Mouse (Mus musculus) right cerebral cortex, postnatal 10 days (tissue): Measurements from ENCODE around the gene Hoxd9.

Experiments used
- DNase-seq, 2 experiments: peaks; one replicate each; pipeline ENCODE4 v3.0.0; 2021; ENCODE audit warnings: low spot score in 2 of 2

Gene Hoxd9

DNA sequence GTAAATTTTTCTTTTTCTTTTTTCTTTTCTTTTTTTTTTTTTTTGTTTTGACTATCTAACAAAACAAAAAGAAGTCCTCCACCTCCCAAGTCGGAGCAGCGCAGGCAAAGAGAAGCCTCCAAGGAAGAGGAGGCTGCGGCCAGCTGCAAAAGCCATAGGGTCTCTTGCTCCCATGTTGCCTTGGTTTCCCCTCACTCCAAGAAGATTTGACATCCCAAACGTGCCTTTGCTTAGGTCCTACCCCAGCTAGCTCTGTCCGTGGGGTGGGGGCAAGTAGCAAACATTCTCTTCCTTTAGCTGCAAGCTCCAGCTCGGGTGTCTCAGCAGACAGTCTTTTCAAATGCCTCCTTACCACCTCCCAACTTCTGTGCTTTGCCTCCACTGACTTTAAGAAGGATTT lies 36.2 kb downstream of the Hoxd9 start:
- no peak for DNase-seq

DNA sequence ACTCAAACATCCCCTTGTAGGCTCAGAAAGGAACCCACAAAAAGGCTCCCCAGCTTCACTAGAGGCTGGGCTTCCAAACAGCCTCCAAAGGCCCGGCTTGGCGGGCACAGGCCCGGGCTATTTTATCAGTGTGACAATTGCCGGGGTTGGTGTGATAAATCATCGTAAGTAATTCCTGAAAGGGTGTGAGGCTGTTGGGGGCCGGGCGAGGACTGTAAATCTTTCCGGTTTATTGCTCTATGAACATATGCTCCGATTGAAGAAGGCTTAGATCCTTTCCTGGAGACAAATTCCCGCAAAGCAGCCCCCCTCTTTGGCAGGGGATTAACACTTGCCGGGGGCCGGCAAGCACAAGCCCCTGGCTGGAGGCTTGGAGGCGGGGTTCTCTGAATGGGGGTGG lies 36.9 kb downstream of the Hoxd9 start:
- no peak for DNase-seq

DNA sequence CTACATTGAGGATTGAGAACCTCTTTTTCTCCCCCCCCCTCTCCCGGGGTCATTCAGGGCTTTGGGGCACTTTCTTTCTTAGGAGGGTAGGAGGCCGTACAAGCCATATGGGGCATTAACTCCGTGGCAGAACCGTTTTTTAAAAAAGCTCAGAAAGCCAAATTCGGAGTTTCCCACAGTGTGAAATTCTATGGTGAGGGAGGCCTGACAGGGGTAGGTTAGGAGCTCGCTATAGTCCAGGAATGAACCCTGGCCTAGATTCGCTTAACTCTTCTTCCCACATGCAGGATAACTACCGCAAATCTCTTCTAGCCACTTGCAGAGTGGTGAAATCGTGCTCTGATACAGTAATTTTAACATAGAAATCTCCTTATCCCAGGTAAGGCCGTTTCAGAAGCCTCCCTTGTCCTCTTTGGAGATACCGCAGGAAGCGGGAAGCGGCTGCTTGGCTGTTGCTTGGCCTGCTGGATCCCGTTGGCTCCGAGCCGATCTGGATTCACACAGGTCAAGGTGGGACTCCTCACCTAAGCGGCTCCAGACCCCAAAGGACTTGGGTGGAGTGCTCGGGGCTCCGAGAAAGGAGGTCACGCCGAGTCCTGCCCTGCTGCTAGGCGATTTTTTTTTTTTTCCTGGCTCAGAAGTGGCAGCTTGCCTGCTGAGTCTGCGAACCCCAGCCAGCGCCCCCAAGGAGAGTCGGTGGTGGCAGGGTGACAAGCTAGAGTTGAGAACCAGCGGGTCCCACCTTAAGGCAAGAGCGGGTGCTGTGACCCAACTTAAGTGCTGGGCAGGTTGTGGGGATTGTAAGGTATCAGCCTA lies 37.7 kb downstream of the Hoxd9 start:
- no peak for DNase-seq

DNA sequence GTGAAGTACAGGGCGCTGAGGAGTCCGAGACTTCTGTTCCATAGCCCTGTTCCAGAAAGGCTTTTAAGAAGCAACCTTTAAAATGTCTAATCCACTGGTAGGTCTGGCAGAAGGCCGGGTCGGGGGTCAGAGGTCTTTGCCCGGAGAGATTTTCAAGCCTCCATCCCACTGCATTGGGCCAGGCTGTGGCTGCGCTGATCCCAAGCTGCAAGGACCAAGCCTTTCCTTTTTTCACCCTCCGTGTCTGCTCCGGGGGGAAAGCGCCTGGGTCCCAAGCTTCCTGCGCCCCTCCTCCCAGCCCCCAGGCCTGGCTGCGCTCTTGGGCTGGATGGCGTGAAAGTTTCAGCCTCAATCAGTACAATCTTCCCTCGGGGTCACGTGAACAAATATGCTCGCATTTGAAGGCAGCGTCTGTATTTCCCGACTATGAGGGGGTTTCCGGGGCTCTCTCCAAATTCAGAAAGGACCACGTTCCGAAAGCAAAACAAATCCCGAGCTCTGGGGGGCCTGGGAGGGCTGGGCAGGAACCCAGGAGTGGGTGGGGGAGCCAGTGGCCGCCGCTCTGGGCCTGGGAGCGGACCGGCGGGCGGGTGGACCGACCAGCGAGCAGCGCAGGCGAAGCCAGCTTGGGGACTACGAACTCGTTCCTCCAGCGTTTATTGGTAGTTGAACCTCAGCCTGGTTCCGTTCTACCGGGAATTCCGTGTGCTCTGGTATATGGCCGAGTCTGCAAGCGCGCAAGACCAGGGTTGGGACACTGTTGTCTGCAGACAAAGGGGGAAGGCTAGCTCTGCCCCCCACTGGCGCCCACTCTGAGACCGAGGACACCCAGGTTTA lies 38.5 kb downstream of the Hoxd9 start:
- DNase-seq: no peak

DNA sequence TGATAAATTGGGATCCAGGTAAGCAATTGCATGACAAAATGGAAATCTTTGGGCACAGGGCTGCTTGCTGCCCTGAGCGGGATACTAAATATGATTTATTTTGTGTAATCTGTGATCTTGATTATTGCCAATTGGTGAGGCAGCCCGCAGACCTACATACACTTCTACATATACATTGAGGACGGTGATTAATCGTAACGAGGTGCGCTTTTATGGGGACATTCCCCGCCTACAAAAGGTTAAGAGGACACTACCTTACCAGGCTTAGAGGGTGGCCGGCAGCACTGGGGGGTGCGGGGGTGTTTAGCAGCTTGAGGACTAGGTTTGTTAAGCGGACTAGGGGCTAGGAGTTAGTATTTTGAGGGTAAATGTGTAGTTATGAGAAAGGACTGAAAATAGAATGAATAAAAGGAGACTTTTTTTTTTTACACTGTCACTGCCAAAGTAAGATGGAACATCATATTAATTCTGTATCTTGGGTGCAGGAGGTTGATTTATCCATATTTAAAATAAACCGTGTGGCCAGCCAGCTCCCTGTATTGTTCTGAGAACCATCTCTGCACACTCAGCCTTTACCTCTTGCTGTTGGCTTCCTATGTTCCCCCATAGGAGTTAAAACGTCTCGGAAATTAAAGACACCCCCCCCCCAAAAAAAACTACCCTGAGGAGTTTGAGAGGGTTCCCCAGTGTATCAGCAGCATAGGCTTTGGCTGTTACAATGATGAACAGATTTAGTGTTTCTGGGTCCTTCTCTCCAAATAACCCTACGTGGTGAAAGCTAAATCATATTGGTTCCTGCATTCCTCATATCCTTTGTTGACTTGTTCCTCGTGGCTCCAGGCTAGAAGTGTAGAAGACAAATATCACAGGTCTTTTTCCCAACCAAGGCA lies 39.4 kb downstream of the Hoxd9 start:
- DNase-seq: no peak

DNA sequence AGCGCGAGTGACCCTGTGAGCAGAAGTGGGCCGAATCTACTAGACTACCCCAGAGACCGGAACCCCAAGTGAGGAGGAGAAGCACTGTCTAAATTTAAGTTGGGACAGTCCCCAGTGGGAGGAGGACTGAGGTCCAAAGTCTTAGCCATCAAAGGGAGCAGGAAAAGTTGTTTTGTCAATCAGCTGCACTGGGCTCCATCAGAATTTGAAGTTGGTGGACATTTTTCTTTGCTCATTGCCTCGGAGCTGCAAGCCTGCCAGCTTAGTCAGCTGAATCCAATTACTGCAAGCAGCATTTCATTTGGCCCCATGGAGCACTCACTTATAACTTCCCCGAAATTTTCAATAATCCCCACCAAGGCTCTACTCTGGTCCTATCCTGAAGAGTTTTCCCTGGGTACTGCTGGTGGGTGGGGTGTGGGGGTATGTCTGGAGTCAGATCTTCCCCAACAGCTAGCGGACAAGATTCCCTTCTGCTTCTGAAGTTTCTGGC lies 40.1 kb downstream of the Hoxd9 start:
- no peak for DNase-seq

DNA sequence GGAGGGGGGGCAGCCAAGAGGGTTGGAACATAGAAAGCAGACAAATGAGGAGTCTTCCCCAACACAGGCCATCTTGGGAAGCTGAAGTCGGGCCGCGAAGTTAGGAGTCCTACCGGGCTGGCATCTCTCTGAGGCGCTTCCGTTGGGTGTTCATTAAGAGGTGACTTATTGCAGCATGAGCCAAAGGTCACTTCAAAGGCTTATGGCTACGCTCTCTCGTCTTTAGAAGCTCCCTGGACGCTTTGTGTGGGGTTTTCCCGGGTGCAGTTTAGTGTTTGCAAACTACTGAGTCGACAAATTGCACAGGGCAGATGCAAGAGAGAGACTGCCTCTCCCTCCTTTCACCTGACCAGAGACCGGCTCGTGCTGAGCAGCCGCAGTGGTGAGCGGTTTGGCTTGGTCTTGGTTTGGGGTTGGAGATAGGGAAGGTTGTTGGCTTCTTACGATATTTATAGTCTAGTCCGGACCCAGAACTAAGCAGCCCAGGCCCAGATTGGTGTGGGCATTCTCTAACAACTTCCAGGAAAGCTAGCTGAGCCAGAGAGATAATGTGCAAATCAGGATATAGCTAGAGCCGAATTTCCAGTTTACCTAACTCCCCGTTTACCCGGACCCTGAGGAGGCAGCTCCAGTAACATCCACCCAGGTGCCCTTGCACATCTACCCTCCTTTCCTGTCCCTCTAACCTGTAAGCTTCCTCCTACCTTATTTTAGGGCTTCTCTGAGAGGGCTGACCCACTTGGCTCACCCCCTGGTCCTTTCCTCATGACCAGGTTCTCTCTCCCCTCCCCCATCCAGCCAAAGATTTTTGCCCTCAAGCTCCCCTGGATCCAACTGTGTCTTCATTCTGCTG lies 41.3 kb downstream of the Hoxd9 start:
- DNase-seq: no peak

DNA sequence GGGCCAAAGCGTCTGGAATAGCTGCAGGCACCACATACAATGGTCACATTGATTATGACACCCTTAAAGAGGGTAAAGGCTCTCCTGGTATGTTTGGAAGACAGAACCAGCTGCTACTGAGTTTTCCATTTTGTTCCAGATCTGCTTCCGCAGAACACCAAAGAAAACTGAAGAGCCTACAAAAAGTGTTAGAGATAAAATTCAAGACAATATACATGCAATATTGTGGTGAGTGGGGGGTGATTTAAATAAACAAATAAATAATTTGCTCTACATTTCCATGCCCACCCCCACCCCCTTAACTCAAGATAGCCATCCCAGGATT lies 41.9 kb downstream of the Hoxd9 start:
- DNase-seq: no peak

DNA sequence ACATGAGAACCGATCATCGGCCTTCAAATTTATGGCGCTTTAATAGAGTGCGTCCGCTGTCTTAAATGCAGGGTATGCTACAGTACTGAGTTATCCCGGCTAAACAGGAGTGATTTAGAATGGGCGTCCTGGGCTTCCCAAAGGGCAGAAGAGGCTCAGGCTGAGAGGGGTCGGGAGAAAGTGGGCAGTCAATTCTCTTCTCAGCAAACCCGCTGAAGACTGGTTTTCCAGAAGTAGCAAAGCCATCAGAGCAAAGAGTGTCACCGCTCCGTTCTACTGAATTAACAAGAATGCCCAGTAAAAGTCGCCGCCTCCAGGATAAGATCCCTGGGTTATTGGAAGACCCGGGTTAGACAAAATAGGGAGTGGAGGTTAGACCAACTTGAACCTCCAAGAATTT lies 42.3 kb downstream of the Hoxd9 start:
- no peak for DNase-seq

DNA sequence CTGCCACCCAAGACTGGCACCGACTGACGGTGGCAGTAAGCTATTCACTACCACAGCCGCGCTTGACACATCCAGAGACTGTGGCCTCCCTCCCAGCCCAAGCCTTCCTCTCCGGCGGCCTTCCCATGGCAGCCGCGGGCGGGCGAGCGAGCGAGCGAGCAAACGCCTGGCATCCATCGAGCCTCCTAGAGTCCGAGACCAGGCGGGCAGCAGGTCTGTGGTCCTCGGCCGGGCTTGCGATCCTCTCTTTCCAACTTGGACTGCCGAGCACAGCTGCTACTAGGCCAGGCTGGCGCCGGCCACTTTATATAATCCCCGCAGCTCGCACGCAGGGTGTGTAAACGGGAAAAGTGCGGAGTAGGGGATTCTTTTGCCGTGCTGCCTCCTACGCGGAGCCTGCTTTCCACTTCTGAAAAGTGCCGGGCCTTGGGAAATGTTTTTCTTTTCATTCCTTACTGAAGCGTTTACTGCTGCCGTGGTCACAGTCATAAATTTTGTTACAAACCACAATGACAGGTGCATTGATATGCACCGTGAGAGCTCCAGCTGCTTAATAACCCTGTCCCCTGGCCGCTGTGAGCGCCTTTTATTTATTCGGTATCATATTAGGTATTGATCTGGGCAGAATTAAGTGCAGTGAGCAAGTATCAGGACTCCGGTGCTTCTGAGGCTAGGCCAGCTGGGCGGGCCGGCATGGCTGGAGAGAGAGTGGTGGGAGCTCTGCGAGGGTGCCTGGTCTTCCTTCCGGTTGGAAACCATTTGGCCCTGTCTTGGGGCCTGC lies 43.0 kb downstream of the Hoxd9 start:
- no peak for DNase-seq

DNA sequence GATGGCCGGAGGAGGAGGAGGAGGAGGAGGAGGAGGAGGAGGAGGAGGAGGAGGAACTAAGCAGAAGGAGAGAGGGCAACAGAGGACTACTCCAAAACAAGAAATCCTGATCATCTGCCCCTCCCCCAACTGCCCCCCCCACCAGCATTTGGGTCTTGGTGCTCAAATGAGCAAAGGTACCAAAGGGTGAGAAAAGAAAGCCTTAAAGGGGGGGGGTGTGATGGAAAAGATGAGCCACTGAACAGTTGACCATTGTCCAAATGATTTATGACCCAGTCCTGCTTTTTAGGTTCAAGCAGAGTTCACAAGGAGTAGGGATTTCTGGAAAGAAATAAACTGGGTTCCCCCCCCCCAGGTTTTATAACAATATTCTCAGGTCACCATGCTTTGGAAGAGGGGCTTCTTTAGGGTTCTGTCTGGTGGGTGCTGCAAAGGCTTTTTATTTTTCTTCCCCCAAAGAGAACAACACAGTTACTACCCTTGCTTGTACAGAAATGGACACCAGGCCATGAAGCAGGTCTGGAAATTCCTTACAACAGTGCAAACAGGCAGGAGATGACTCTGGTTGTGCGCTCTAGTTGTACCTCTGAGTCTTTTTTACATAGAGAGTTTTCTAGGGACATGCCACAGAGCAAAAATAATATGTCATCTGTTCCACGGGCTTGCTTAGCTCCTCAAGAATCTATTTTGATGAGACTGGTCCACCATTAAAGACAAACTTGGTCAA lies 43.9 kb downstream of the Hoxd9 start:
- no peak for DNase-seq

DNA sequence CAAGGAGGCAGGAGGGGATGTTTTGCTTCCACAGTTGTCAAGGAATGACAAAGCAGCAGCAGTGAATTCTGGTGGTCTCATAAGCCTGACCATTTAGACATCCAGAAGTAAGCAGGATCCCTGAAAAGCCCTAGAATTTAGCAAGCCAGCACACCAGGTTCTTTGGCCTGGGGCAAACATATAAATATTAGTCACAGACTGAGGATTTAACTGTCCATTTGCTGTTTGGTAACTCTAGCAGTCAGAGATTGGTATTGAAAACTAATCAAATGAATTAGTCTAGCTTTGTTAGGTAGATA lies 44.4 kb downstream of the Hoxd9 start:
- no peak for DNase-seq

DNA sequence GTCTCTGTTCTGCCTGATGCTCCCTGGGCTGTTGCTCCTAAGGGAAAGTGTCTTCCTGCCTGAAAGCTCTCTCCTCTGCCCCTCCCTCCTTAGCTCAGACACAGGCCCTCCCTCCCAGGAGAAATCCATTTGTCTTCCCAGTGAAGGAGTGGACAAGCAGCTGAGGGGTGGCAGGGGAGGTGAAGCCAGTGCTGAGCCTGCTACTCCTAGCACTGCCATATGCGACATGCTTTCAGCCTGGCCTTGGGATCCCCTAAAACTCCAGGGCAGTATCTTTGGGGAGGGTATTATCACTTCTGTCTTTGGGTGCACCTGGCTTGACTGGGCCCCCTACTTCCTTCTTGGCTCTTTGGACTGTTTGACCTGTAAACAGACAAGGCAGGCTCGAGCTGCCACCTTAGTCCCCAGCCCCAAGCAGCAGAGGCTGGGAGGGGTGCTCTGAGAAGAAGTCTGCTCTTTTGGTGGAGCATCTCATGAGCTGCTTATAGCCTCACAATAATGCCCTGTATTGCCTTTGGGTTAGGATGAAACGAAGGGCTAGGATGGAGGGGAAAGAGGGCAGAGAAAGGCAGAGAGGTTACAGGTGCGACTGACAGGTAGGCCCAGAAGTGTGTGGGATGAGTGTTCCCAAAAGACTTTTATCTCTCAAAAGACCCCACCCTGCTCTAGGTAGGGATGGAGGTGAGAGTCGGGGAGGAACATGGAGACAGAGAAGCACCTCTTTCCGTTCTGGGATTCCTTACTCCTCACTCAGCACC lies 48.2 kb downstream of the Hoxd9 start:
- no peak for DNase-seq

DNA sequence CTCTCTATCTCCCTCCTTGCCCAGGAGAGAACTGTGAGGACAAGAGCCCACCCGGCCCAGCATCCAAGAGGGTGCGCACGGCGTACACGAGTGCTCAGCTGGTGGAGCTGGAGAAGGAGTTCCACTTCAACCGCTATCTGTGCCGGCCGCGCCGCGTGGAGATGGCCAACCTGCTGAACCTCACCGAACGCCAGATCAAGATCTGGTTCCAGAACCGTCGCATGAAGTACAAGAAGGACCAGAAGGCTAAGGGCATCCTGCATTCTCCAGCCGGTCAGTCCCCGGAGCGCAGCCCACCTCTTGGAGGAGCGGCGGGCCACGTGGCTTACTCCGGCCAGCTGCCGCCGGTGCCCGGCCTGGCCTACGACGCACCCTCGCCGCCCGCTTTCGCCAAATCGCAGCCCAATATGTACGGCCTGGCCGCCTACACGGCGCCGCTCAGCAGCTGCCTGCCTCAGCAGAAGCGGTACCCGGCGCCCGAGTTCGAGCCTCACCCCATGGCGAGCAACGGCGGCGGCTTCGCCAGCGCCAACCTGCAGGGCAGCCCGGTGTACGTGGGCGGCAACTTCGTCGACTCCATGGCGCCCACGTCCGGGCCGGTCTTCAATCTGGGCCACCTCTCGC lies 48.9 kb downstream of the Hoxd9 start:
- no peak for DNase-seq

DNA sequence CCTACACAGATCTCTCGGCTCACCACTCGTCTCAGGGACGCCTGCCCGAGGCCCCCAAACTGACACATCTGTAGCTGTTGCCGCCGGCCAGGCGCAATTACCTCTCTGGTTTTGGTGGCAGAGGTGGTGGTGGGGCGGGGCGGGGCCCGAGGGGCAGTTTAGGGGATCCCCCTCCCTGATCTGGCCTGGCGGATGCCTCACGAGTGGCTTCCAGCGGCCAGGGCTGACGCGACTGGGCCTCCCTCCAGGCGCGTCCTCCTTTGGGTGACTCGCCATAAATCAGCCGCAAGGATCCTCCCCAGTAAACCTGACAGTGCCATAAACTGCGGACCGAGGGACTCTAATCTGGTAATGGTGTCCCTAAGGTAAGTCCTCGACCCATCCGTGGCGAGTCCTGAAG lies 49.5 kb downstream of the Hoxd9 start:
- no peak for DNase-seq

DNA sequence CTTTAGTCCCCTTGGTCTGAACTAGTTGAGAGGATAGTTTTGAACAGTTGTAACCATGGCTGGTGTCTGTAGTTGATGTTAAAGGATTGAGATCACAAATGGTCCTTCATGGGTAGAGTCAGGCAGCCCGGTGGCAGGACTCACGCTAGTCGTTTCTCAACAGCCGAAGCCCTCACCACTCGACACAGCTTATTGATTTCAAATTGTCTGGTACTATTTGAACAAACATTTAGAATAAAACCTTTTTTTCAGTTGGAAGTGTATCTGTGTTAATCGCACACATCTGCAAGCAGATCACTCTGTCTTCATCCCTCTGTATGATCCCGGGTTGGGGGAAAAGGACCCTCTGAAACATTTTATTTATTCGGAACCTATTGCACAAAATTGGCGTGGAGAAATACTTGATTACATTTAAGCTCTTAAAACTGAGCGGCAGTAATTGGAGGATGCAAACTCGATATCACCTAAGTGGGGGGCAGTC lies 50.2 kb downstream of the Hoxd9 start:
- DNase-seq: no peak

DNA sequence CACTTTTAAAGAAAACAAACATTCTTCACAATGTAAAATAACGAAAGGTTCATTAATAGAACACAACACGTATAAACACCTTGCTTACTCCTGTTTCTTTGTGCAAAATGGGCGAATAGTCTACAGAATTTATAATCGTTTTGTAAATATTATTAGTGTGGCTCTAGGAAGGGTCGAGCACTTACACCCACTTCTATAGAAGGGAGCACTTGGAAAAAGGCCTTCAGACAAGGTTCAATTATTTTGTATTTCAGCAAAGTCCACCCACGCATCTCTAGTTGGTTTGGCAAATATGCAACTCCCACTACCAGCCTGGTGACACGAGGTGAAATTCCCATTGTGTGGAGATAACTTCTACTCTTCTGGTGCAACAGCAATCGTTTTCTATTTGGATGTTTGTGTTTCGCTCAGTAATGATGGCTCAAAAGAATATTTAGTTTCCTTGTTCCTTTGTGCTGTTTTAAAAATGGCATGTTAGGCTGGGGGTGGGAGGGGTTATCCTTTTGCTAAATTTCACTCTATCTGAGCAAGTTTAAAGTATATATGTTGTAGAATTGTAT lies 51.0 kb downstream of the Hoxd9 start:
- no peak for DNase-seq
